Mouse (Mus musculus) bone marrow, adult 2 months (tissue): Measurements from ENCODE around the gene Med26. TPM values are rescaled to one million over a fixed set of nuclear protein-coding genes. Genes with fewer than 3 reads are reported as not detected.

ENCODE experiments used
- H3K27ac ChIP-seq: fragments of 200-500 bp; 2 replicates; pipeline ENCODE4 v1.5.1; 2012; ENCODE audit warnings: low read depth, mild to moderate bottlenecking, control low read depth, inconsistent platforms, low read length; ENCODE audit not compliant: control insufficient read depth, poor library complexity, insufficient read depth
- H3K4me1 ChIP-seq: fragments of 200-500 bp; 2 replicates; pipeline ENCODE4 v1.6.1; 2011; ENCODE audit warnings: low read length; ENCODE audit not compliant: control insufficient read depth, insufficient read depth
- H3K4me3 ChIP-seq: fragments of 200-500 bp; replicated peaks from 2 replicates; pipeline ENCODE3; 2011; ENCODE audit warnings: mild to moderate bottlenecking, low read depth, low read length, control low read depth; ENCODE audit not compliant: control insufficient read depth
- CTCF ChIP-seq: fragments of 200-500 bp; IDR thresholded peaks from 2 replicates; pipeline ENCODE4 v1.5.1; 2011; ENCODE audit warnings: low read length, control low read depth; ENCODE audit not compliant: control insufficient read depth, insufficient read depth
- POLR2A ChIP-seq: fragments of 200-500 bp; IDR thresholded peaks from 2 replicates; pipeline ENCODE4 v1.6.1; 2011; ENCODE audit warnings: low read depth, mild to moderate bottlenecking, control low read depth, low read length, borderline replicate concordance; ENCODE audit not compliant: control insufficient read depth
- WGBS: fragments of 180-500 bp; shearing (Covaris S2); methylation state at CpG from one replicate; pipeline ENCODE4 v1.1.7; 2018; 5-methylcytosine and 5-hydroxymethylcytosine counted together
- polyA plus RNA-seq: library from polyadenylated mRNA; stranded (reverse); fragments of >200 nt; gene quantifications from 2 replicates; pipeline ENCODE4 v1.2.4, GENCODE M21; 2011; ENCODE audit warnings: low replicate concordance; ENCODE audit not compliant: missing spikeins, insufficient read depth, insufficient read length

Med26 gene
- polyA plus RNA-seq, 1 experiment: 8.0 TPM

DNA sequence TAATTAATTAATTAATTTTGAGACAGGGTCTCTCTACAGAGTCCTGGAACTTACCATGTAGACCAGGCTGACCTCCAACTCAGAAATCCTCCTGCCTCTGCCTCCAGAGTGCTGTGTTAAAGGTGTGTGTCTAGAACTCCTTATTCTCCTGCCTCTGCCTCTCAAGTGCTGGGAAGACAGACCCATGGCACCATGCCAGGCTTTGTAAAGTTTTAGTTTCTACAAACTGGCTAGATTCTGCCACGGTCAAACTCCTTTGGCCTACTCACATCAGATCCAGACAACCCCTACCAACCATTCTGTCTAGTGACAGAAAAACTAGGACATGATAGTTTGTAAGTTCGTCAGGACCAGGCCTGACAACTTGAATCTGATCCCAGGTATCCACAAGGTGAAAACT lies 57.1 kb downstream of the Med26 start:
- Histone ChIP-seq H3K27ac (no peak overlapping the region), H3K4me3 (peak overlapping the region; percentile 23), H3K4me1 (peaks cover 13% of the 10 kb centered on the region; the same call in 1 of the 2 replicates)
- WGBS: 81% methylated on average over 2 of the region's 2 CpGs
- TF ChIP-seq CTCF (no peak), POLR2A (no peak)

DNA sequence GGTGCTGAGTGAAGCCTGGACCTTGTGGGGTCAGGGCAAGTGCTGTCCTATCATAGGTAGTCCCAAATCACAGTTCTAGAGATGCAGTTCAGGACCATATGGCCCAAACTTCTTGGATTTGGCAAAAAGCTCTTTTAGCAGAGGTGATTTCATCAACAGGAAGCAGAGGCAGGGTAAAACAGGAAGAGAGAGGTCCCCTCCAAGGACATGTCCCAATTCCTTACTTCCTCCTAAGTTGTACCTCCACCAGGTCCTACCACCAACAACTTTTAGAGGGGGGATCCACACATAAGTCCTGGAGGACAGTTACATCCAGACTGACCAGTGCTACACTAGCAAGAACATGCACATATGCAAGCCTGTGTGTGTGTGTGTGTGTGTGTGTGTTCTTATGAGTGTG lies 61.1 kb downstream of the Med26 start:
- TF ChIP-seq CTCF (no peak), POLR2A (no peak)
- H3K4me3 ChIP-seq: peak overlapping the region; percentile 66
- H3K4me1 ChIP-seq: peaks cover 12% of the 10 kb centered on the region; the same call in 1 of the 2 replicates
- H3K27ac ChIP-seq: peak overlapping the region; percentile 81; the same call in 1 of the 2 replicates

DNA sequence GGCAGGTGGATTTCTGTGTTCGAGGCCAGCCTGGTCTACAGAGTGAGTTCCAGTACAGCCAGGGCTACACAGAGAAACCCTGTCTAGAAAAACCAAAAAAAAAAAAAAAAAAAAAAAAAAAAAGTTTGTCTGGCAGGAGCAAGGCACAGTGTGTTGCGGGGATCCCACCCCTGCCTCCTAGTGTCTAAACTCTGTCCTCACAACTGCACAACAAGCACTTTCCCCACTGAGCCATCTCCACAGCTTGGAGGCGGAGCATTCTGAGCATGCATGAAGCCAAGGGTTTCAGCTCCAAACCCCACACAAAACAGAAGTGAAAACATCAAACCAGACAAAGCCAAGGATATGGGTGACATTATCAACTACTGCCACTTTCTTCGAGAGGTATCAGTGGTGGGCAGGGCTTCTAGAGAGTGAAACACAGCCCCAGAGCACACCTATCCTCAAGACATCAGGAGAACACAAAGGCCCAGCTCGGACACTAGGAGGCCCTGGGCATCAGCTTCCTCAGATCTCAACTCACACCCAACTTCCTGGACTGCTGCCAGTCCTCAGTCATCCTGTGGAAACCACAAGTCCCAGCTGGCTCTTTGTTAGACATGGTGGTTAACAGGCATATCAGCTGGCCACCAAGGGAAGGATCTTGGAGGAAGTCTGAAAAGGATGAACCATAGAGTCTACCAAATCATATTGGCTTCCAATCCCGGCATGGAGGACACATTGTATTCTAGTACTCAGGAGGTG lies 62.4 kb downstream of the Med26 start:
- Histone ChIP-seq H3K4me3 (no peak overlapping the region), H3K27ac (peak overlapping the region; percentile 81), H3K4me1 (peaks cover 10% of the 10 kb centered on the region; the same call in 1 of the 2 replicates)
- TF ChIP-seq POLR2A (no peak), CTCF (peak; percentile 36)
- WGBS: 19% methylated on average over 6 of the region's 6 CpGs

DNA sequence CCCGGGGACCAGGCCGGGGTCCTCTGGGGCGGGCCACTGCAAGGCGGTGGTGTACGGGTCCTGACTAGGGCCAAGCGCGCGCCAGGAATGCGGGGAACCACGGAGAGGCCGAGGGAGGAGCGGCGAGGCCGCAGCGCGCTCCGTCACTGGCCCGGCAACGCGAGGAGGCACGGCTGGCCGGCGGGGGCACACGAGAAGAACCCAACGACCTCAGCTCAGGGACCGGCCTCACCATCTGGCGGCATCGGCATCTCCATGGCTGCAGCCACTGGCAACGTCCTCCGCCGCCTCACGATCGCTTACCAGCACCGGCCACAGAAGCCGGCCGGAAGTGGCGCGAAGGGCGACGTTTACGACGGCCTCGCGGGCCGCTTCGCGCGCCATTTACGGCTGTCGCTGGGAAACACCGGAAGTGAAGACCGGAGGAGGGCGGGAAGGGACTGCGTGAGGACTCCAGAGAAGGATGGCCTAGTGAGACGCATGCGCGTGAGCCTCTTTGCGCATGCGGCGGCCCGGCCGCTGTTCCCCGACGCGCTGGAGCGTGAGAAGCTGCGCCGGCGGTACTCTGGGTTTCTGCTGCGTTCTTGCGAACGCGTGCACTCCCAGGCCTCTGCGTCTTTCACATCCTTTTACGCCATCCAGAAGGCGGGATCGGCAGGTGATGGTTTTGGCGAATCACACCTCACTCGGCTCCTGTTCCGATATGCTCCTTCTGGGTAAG lies 73.1 kb downstream of the Med26 start, which contains the start of gene Cherp:
TSS of gene Cherp (minus strand) at position 401 of the 721 bp plus-strand sequence.
- Histone ChIP-seq H3K27ac (peak within 1 kb of the TSS; percentile 90), H3K4me1 (peaks cover 3% of the 10 kb centered on the region), H3K4me3 (peak within 1 kb of the TSS; percentile 99)
- TF ChIP-seq POLR2A (peak; percentile 74; the same call in 1 of the 2 replicates), CTCF (no peak)
- WGBS: under 1% methylated on average over 80 of the region's 80 CpGs

DNA sequence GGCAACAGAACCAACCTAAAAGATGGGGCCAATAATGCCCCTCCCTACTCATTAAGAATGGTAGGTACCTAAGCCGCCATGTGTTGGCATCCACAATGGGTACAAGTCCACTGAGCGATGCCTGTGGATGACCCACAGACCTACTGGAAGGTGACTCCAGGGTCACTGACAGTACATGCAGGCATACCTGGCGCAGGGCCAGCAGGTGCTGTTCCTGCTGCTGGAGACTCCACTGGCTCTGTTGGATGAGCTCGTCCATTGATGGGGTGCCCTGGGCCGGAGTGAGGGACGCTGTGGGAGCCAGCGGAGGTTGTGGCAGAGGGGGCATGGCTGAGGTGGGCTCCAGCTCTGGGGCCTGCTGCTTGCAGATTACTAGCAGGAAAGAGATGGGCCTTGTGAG lies 77.4 kb downstream of the Med26 start:
- no peak for TF ChIP-seq POLR2A
- TF ChIP-seq CTCF: no peak
- no peak overlapping the region for H3K27ac ChIP-seq
- H3K4me1 ChIP-seq: no peaks in the 10 kb centered on the region; the same call in 1 of the 2 replicates
- 96% methylated on average over 7 of the region's 7 CpGs for WGBS
- H3K4me3 ChIP-seq: no peak overlapping the region

DNA sequence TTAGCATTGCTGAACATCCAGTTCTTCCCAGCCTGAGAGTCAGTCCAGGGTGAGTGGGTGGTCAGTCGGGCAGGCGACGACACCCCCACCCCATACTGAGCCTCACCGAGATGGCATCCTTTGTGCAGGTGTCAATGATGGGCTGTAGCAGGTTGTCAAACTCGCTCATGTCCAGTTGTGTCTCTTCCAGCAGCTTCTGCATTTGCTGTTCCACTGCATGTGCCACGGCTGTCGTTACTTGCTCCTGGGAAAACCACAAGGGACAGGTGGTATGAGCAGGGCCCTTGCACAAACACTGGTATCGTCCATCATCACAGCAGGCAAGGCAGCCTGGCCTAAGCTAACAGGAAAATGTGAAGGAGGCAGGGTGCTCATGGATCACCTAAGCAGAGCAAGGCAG lies 78.1 kb downstream of the Med26 start:
- TF ChIP-seq CTCF (no peak), POLR2A (no peak)
- Histone ChIP-seq H3K4me1 (no peaks in the 10 kb centered on the region; the same call in 1 of the 2 replicates), H3K4me3 (no peak overlapping the region), H3K27ac (no peak overlapping the region)
- WGBS: 90% methylated on average over 8 of the region's 8 CpGs

DNA sequence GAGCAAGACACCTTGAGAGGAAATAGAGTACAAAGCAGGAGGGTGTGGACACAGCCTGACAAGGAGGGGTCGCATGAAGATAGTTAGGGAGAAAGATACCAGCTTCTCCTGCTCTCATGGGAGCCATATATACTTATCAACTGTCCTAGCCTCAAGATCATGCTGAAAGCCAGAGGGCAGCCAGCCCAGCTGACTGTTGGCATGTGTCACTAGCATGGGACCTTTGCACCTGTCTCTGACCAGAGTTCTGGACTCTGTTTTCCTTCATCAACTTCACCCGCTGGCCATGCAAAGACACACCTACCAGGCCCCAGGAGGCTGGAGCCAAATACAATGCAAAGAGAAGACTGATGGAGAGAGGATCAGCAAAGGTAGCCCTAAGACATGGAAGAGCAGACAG lies 78.8 kb downstream of the Med26 start:
- Histone ChIP-seq H3K27ac (no peak overlapping the region), H3K4me3 (no peak overlapping the region), H3K4me1 (no peaks in the 10 kb centered on the region; the same call in 1 of the 2 replicates)
- WGBS: 81% methylated on average over 2 of the region's 2 CpGs
- TF ChIP-seq POLR2A (no peak), CTCF (no peak)

DNA sequence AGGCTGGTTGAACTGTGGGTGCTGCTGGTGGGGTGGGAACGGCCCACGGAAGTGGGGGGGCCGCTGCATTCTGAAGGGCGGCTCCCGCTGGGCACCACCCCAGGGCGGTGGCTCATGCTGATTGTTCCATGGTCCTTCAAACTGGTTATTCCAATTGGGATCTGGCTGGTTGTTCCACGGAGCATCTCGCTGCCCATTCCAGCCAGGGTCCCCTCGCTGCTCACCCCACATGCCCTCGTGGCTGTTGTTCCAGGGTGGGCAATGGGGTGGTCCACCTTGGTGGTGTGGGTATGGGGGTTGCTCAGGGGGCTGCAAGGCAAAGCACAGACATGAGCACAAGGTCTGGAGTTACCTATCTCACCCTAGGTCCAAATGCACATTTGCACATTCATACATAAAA lies 83.9 kb downstream of the Med26 start:
- TF ChIP-seq POLR2A (no peak), CTCF (no peak)

More for the DNA sequence above, 83.9 kb downstream of the Med26 start:
- WGBS: 94% methylated on average over 10 of the region's 10 CpGs
- Histone ChIP-seq H3K4me3 (no peak overlapping the region), H3K27ac (no peak overlapping the region), H3K4me1 (no peaks in the 10 kb centered on the region)
